Mouse (Mus musculus): ENCODE measurements around the gene Emid1.

The Emid1 gene

DNA sequence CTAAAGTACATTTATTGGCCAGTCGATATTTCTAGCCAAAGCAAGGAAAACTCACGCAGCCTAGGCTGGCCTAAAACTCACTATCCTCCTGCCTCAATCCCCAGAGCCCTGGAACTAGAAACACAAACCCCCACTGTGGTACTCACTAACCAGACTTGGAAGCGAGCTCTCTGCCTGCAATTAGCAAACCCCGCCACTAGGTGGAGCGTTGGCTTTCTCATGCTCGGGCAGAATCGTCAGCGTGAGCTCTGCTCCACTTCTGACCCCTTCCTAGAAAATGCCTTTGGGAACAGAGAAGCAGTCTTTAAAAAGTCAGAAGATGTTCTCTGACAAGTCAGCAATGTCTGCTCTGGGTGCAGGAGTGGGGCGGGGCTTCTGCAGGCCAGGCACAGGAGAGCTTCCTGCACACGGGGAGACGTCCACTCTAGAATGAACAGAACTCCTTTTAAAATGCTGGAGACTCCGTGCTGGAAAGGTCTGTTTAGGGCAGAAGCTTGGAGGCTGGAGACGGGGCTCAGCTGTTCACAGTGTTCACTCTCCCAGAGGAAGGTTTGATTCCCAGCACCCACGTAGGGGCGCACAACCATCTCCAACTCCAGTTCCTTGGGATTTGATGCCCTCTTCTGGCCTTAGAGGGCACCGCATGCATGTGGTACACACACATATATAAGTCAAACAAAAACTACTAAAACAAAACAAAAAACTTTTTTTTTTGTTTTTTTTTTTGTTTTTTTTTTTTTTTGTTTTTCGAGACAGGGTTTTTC lies 8.8 kb upstream of the Emid1 start:
- peak; percentile 42 for DNase-seq (ENCODE audit: extremely low spot score, low spot score)

DNA sequence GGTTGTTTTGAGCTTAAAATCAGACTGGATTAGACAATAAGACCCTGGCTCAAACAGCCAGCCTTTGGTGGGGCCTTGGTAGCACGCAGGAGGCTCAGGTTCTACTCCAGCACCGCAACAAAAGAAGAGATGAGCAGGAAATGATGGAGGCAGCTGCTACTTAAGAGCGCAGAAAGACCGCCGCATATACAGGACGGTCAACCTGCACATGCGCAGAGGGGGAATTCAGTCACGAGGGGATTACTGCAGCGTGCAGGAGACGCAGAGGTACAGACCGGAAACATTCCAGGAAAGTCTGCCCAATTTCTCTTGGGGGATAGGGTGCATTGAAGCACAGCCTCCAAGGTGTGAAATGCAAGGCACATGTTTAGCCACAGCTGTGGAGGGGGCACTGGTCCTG lies 6.0 kb upstream of the Emid1 start:
- no peak for DNase-seq (ENCODE audit: extremely low spot score, low spot score)

DNA sequence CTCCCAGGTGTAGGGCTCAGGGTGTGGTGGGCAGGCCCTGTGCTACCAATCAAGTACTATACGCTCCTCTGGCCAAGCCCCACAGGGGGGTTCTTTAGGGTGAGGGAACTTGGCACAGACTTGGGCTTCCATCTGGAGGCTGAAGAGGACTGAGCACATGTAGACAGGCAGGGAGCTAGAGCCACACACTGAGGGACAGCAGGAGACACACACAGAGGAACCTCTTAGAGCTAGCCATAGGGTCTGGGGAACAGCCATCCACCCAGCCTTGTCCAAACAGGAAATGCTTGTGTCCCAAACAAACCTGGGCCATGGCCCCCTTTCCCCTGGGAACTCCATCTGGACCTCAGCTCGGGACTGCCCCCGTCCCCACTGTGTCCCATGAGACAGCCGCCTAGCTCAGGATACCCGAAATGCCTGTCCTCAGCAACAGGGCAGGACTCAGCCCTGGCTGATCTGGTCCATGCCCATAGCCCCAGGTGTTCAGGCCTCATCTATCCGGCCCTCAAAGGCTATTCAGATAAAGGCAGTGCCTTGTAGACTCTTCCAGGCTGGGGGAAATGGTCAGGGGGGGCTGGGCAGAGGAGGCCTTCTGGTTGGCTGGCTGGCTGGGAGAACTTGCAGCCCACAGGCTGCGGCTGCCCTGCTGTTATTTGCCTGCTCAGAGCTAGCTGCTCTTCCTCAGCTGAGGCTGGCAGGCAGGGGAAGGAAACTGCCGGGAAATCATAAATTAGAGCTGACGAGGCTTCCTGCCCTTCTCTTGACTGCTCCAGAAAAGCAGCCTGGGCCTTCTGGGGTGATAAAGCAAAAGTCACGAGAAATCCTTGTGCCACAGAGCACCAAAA lies 3.1 kb upstream of the Emid1 start:
- no peak for DNase-seq (ENCODE audit: extremely low spot score, low spot score)

DNA sequence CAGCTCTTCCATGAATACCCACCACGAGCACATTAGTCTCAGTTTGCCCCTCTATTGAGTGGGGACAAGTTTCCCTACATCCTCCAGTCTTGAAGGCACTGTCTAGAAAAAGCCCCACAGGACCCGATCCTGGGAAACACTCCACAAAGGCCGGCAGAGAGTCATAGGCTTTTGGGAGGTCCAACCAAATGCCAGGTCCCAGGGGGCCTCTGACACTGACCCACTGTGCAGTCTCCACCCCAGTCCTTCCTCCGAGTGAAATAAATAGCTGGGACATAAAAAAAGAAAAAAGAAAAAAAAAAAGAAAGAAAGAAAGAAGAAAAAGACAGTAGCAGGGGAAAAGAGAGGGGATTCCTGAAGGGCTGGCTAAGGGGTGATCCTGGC lies 818 bp downstream of the Emid1 start:
- DNase-seq (ENCODE audit: extremely low spot score, low spot score): no peak

DNA sequence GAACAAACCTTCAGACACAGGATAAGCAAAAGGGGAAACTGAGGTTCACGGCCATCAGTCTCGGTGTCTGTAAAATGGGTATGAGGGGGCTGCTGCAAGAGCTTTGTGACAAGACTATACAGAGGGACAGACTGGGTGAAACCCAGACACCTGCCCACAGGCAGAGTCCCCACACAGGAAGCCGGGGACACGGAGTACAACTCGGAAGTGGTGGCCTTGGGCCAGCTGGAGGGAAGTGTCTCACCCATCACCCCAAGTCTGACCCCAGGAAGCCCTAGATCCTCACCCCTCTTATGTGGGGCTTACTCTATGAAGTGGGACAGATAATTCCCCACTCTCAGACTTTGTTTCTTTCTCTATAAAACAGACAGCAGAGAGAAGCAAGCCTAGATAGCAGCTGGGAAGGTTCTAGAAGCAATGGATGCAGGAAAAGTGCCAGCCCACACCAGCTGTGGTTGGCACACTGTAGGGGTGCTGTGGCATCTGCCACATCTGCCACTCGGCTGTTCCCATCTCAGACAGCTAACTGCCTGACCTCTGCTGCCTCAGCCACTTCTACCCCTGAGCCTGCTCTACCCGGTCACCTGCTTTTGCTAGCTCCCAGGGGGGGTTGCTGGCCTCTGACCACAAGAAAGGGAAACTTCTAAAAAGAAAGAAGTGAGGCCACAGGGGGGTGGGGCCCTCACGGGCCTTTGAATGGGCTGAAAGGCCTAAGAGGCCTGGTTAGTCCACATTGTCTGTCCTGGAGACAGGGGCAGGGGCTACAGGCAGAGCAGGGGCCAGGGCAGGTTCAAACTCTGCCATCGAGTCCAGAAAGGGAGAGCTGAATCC lies 1.4 kb downstream of the Emid1 start:
- DNase-seq (ENCODE audit: extremely low spot score, low spot score): peak; percentile 45

DNA sequence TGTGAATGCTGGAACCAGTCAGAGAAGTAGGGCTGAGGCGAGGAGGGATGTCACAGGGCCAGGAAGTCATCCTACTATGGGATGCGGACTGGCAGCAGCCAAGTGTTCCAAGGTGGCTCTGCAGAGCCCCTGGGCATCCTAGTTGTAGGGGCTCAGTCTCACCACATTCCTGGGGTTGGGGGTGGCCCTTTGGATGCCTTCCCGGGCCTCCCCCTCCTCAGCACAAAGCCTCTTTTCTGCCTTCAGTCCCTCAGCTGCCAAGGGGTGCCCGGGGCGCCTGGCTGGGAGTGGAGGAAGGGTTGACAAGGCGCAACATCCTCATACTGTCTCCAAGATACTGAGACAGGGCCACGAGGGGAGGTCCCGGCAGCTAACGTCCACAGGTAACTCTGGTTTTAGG lies 2.1 kb downstream of the Emid1 start:
- no peak for DNase-seq (ENCODE audit: extremely low spot score, low spot score)

DNA sequence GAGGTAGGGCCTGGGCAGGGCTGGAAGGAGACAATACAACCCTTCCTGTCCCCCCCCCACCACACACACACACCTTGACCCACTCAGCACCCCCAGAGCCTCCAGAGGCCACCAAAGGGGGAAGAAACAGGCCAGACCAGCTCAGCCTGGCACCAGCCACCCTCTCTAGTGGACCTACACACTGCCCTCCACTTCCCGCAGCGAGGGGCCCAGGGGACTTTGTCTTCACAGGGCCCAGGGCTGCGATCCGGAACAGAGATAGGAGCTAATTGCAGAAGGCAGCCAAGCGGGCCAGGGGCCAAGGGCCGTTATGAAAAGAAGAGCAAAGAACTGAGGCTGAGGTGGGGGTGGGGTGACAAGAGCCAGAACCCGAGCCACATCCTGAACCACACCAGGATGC lies 2.8 kb downstream of the Emid1 start:
- no peak for DNase-seq (ENCODE audit: extremely low spot score, low spot score)

DNA sequence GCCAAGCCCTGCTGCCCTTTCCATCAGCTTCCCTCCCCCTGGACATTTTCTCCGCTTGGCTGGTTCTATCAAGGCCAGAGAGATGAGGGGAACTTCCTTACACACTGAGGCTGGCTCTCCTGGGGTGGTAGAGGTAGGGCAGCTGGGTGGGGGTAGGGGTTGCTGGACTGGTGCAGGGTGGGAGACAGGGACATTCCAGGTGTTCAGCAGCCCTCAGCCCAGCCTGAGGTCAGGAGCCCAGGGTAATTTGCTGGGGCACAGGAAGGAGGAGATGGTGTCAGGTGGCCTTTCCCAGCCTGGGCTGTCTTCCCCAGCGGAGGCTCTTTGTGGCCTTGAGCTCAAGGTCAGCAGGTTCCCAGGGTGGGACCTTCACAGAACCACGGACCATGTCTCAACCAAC lies 6.5 kb downstream of the Emid1 start:
- no peak for DNase-seq (ENCODE audit: extremely low spot score, low spot score)

DNA sequence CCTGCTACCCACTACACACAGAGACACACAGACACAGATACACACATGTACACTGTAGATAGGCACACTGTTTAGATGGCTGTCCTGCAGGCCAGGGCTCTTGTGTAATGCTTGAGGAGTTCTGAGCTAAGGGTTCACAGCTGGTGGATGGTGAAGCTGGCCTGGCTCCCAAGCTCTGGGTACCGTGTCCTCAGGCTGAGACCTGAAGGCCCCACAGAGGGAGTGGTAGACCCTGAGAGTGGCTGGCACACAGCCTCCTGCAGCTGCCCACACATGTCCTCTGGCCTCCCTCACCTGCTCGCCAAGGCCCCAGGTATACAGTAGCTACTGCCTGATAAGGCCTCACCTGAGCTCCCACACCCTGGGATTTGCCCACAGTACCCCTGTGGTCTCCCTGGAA lies 10.1 kb downstream of the Emid1 start:
- DNase-seq (ENCODE audit: extremely low spot score, low spot score): no peak

DNA sequence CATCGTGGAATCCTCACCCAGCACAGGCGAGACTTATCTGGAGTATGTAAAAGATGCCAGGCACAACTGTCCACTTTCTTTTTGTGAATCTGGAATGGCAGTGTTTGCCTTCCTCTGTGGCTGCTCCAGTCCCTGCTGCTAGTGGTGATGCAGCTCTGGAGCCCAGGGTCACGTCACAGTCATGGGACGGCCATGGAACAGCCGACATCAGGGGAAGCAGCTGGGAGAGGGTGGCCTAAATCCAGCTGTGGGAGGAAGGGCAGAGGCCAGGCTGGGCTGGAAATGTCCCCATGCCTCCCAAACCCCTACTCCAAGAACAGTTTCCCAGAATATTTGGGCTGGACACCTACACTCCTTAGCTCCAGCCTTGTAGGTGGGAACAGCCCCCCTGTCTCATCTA lies 10.8 kb downstream of the Emid1 start:
- DNase-seq (ENCODE audit: extremely low spot score, low spot score): no peak

DNA sequence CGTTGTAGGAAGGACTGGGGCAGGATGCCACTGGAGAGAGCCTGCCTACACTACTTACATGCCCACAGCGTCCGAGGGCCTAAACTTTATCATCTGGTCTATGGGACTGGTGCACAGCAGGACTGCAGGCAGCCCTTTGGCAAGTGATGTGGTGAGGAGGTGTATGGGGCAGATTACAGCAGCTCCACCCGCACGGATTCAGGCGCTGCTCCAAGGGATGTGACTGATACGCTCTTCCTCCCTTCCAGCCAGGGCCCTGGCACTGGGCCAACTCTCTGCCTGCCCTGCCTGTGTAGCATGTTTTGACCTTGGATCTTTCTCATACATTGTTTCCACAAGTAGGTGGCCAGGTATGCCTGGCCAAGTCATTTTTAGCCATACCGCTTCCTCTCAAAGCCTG lies 11.4 kb downstream of the Emid1 start:
- no peak for DNase-seq (ENCODE audit: extremely low spot score, low spot score)

DNA sequence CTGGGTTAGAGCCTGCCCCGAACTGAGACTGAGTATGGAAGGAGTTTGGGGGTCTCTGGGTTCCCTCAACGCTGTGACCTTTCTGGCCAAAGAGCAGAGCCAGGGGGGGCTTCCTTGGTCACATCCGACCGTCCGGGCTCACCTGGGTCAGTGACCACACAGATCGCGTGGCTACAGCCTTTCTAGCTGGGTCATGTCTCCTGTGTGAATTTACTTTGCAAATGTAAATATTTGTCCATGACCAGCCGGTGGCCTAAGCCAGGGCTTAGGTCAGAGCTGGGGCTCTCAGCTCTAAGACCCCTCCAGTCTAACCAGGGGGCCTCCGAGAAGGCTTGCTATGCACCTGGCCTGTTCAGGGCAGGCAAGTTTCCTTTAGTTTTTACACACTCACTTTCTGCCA lies 12.7 kb downstream of the Emid1 start:
- no peak for DNase-seq (ENCODE audit: extremely low spot score, low spot score)

DNA sequence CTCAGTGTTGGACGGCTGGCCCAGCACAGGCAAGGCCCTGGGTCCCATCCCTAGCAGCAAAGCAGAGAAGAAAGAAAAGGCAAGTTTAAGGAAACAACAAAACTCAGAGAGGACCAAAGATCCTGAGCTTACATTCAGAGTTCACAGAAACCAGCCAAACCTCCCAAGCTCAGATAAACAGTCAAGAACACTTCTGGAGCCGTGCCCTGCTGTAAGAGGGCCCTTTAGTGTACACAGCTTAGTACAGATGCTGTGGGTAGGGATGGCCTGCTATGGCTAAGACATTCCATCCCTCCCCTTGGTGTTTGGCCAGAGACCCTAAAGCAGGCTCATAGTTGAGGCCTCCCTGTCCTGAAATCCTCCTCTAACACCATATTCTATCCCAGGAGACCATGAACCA lies 13.4 kb downstream of the Emid1 start:
- no peak for DNase-seq (ENCODE audit: extremely low spot score, low spot score)

DNA sequence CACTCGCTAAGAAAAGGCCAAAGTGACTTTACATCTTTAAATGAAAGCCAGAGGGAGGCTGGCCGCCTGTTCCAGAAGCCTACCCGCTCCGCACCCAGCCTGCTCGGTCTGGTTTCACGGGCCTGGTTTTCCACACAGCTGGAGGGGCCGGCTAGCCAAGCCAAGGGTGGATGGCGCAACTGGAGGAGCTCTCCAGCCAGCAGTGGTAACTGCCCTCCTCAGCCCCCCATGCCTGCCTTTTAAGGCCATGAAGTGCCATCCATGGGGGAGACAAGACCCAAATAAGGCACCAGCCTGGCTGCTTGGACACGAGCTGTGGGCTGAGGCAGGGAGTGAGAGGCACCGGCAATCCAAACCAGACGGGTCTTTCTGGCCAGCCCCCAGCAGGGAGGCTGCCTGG lies 16.1 kb downstream of the Emid1 start:
- no peak for DNase-seq (ENCODE audit: extremely low spot score, low spot score)

DNA sequence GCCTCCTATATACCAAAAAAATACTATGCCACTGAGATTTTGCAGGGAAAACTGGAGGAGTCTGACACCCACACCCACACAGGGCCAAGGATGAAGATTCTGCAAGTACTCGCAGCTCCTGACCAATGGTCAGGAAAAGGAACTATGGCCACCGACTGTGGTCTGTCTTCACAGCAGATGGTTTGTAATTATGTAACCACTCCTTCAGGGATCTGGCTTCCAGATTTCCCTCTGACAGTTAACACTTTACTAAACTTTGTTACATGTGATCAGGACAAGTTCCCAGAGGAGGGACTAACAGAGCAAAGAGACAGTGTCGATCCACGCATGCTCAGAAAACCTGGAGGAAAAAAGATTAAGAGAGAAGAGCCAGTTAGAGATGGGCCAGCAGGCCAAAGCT lies 19.3 kb downstream of the Emid1 start:
- no peak for DNase-seq (ENCODE audit: extremely low spot score, low spot score)

DNA sequence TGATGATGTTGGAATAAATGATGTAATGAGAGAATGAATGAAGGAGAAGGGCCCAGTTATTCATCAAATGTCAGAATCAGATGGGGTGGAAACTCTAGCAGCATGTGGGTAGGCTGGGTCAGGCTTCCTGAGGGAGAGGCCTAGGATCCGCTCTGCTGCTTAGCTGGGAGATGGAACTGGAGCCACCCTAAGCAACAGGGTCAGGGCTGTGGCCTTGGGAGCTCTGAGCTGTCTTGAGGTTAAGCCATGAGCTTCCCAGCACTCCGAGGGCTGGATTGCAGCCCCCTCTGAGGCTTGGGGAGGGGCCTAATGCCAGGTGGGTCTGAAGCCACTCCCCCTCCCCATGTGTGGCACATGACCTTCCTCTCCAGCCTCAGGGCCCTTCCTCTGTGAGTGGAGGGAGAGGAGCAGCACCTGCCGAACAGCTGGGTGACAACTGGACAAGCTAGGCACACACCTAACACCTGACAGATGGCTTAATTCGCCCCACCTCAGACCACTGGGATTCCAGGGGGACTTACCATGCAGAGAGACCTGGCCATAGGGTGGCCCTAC lies 21.9 kb downstream of the Emid1 start:
- DNase-seq (ENCODE audit: extremely low spot score, low spot score): no peak

DNA sequence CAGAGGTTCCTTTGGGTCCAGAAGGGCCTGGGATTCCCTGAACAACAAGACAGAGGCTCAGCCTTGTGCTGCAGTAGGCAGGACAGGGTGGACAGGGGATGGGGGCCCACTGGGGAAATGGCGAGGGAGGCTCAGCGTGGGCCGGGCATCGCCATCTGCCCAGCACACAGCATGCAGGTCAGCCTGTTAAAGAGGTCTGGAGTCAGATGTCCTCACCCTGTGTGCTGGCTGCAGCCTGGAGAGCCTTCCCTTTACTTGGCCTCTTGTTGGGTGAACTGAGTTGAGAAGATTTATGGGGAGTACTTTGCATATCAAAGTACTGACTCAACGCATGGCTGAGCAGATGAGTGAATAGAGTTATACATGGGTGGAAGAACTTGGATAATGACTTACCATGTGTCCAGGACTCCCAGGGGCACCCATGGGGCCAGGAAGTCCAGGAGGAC lies 23.0 kb downstream of the Emid1 start:
- DNase-seq (ENCODE audit: extremely low spot score, low spot score): peak; percentile 62

DNA sequence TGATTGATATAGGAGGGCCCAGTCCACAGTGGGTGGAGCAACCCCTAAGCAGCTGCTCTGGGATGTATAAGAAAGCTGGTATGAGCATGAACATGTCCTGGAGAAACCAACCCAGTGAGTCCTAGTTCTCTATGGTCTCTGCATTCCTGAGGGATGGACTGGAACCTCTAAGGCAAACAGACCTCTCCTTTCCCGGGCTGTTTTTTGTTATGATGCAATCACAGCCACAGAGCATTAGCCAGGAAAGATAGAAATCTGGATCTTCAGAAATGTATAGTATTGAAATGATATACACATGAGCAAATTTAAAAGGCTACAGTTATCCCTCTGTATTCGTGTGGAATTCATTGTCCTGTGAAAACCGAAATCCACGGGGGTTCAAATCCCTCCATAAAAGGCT lies 26.3 kb downstream of the Emid1 start:
- DNase-seq (ENCODE audit: extremely low spot score, low spot score): no peak

DNA sequence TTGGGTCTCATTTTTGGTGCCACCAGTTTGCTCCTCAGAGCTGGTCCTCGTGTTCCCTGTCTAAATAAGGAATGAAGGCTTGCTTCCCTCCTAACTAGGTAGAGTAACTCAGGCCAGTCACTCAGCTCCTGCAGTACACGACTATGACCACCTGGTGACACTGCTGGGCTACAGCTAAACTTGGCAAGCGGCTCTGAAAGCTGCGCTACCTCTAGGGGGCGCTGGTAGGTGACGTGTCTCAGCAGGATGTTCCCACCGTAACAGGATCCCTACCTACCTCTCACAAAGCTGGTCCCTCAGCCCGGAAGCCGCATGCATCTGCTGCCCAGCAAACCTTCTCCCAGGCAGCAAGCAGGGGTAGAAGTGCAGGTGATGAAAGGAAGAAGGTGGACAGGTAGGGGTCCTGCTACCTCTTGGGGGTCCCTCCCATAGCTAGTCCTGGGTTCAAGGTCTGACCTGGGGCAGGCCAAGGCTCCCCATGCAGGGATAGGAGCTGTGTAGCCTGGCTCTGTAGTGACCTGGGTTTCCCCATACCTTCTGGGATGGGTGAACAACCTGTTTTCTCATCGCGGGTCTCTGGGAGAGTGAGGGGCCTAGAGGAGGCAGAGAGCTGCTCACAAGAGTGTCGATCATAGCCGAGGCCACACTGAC lies 37.0 kb downstream of the Emid1 start:
- DNase-seq (ENCODE audit: extremely low spot score, low spot score): peak; percentile 88

DNA sequence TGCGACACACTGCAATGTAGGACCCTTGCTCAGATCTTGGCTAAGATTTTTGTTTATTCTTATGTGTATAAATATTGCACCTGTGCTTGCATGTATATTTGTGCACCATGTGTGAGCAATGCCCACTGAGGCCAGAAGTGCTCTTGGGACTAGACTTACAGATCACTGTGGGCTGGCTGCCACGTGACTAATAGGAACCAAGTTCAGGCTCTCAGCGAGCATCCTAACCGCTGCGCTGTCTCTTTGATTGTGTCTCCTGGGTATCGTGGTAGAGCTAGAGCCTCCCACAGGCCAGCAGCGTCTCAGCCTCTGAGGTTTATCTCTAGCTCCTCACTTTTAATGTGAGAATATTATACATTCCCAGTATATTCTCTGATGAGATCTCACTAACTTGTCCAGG lies 38.4 kb downstream of the Emid1 start:
- DNase-seq (ENCODE audit: extremely low spot score, low spot score): no peak

DNA sequence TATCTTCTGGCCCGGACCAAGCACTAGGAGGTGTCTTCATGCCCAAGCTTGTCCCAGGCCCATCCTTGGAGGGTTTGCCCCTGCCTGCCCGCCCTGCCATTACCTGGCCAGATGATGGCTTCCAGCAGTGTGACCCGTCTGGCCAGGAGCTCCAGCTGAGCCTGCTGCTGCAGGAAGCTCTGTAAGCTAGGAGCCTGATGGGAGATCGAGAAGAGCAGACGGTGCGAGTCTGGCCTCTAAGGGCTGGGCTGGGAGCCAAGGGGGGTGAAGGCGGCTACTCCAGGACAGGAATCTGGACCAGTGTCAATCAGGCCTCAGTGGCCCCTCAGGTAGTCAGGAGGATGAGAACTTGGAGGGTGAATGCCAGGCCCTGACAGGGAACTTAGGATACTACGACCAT lies 42.6 kb downstream of the Emid1 start:
- DNase-seq (ENCODE audit: extremely low spot score, low spot score): no peak

All from neural tube, embryonic 10.5 days (tissue).